Mouse (Mus musculus) kidney, adult 9 months (tissue): Measurements from ENCODE around the gene 4930433I11Rik.
"Not testable (repeated sequence)": the region's sequence is repeated elsewhere in the genome, so short reads cannot be mapped to it uniquely, and the experiment has no call there.

ENCODE experiments used
- DNase-seq: peaks from one replicate; pipeline ENCODE4 v3.0.0; 2022

Gene 4930433I11Rik

DNA sequence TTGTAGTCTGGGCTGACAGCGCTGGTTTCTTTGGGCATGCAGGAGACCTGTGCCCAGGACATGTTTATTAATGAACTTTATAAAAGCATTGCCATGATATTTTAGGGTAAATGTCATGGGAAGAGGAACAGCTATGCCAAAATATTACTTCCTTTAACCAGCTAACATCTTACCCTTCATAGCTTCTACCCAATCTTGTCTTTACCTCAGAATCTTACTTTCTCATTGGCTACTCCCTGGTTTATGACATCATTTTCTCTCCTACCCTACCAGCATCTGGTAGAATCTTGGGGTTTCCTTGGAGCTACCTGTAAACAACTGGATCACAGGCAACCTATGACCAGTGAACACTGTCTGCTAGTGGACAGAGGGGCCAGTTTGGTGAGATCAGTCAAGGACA lies at the start of gene 4930433I11Rik:
4930433I11Rik (plus strand) TSS at position 301 of the 400 bp plus-strand sequence.
- no peak for DNase-seq

GRCm38 (mm10) chr7:40939371-40939770 lies 48.0 kb upstream of the 4930433I11Rik start:
- no peak for DNase-seq

GRCm38 (mm10) chr7:40942233-40942935 lies 45.0 kb upstream of the 4930433I11Rik start:
- DNase-seq, result peak; percentile 5

GRCm38 (mm10) chr7:41032419-41032818 lies 45.1 kb downstream of the 4930433I11Rik start, which contains the start of gene Gm4884:
Gene Gm4884, plus strand, starts transcription at chr7:41032719.
- DNase-seq, result not testable (repeated sequence)

DNA sequence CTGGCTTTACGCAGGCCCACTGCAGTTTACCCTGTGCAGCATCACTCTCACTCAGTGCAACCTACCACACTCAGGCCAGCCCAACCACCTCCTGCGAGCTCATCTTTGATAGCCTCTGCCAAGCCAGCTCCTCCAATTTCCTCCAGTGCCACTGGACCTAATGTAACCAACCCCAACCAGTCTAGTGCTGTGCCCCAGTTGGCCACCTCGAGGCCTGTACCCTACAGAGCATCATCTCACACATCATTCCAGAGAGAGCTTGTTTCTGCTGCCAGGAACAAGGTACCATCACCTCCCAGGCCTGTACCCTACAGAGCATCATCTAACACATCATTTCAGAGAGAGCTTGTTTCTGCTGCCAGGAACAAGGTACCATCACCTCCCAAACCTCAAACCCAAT lies 56.7 kb downstream of the 4930433I11Rik start:
- not testable (repeated sequence) for DNase-seq
